Mouse (Mus musculus): ENCODE measurements at regions not wholly inside any gene's neighbourhood (a gene's known extent, or its start where the extent isn't known, plus 50 kb on each side); places are given as distances from the start of the nearest gene placed in this dataset.

- no peak for TF ChIP-seq CTCF (conservative IDR thresholded peaks at IDR 0.05)
- Histone ChIP-seq H3K4me3 (no peak overlapping the region), H3K27ac (no peak overlapping the region)
- DNase-seq (ENCODE audit: low spot score in 2 of 2): no peak
These were observed 233.7 kb upstream of the Ldb2 start for GRCm38 (mm10) chr5:45033146-45033545.

- H3K27ac ChIP-seq: no peak overlapping the region
- no peak overlapping the region for H3K4me3 ChIP-seq
- no peak for TF ChIP-seq CTCF (conservative IDR thresholded peaks at IDR 0.05)
- DNase-seq (ENCODE audit: low spot score in 2 of 2): no peak
These were observed 228.4 kb upstream of the Ldb2 start for GRCm38 (mm10) chr5:45027876-45028275.

GRCm38 (mm10) chr5:45025383-45025782 lies 225.9 kb upstream of the Ldb2 start:
- DNase-seq (ENCODE audit: low spot score in 2 of 2): no peak

GRCm38 (mm10) chr5:45007930-45008329 lies 208.4 kb upstream of the Ldb2 start:
- Histone ChIP-seq H3K27ac (no peak overlapping the region), H3K4me3 (no peak overlapping the region)
- DNase-seq (ENCODE audit: low spot score in 2 of 2): no peak
- no peak for TF ChIP-seq CTCF (conservative IDR thresholded peaks at IDR 0.05)

More at GRCm38 (mm10) chr5:45025383-45025782, 225.9 kb upstream of the Ldb2 start:
- Histone ChIP-seq H3K27ac (no peak overlapping the region), H3K4me3 (no peak overlapping the region)
- TF ChIP-seq CTCF (conservative IDR thresholded peaks at IDR 0.05): no peak

- TF ChIP-seq CTCF (conservative IDR thresholded peaks at IDR 0.05): no peak
- no peak overlapping the region for H3K27ac ChIP-seq
- no peak for DNase-seq (ENCODE audit: low spot score in 2 of 2)
- no peak overlapping the region for H3K4me3 ChIP-seq
These were observed 201.5 kb upstream of the Ldb2 start for GRCm38 (mm10) chr5:45000996-45001395.

GRCm38 (mm10) chr5:44999032-44999431 lies 199.6 kb upstream of the Ldb2 start:
- H3K4me3 ChIP-seq: no peak overlapping the region
- no peak overlapping the region for H3K27ac ChIP-seq
- no peak for TF ChIP-seq CTCF (conservative IDR thresholded peaks at IDR 0.05)
- no peak for DNase-seq (ENCODE audit: low spot score in 2 of 2)

GRCm38 (mm10) chr5:44975456-44976195 lies 176.1 kb upstream of the Ldb2 start:
- no peak for TF ChIP-seq CTCF (conservative IDR thresholded peaks at IDR 0.05)
- DNase-seq (ENCODE audit: low spot score in 2 of 2): peak; percentile 10 to 56
- H3K4me3 ChIP-seq: no peak overlapping the region
- peak overlapping the region; percentile 72; the same call in 1 of the 2 replicates for H3K27ac ChIP-seq

- no peak overlapping the region for H3K27ac ChIP-seq
- no peak for TF ChIP-seq CTCF (conservative IDR thresholded peaks at IDR 0.05)
- H3K4me3 ChIP-seq: no peak overlapping the region
- no peak for DNase-seq (ENCODE audit: low spot score in 2 of 2)
These were observed 143.8 kb upstream of the Ldb2 start for GRCm38 (mm10) chr5:44943023-44943921.

- DNase-seq (ENCODE audit: low spot score in 2 of 2): no peak
- no peak overlapping the region for H3K4me3 ChIP-seq
- H3K27ac ChIP-seq: no peak overlapping the region
- TF ChIP-seq CTCF (conservative IDR thresholded peaks at IDR 0.05): no peak
These were observed 143.1 kb upstream of the Ldb2 start for GRCm38 (mm10) chr5:44942575-44942974.

- no peak for TF ChIP-seq CTCF (conservative IDR thresholded peaks at IDR 0.05)
- Histone ChIP-seq H3K27ac (no peak overlapping the region), H3K4me3 (no peak overlapping the region)
- DNase-seq (ENCODE audit: low spot score in 2 of 2): no peak
These were observed 126.0 kb upstream of the Ldb2 start for GRCm38 (mm10) chr5:44925476-44925875.

GRCm38 (mm10) chr5:44922129-44922775 lies 122.8 kb upstream of the Ldb2 start:
- no peak for DNase-seq (ENCODE audit: low spot score in 2 of 2)

GRCm38 (mm10) chr5:44917816-44918213 lies 118.3 kb upstream of the Ldb2 start:
- no peak for DNase-seq (ENCODE audit: low spot score in 2 of 2)

More at GRCm38 (mm10) chr5:44922129-44922775, 122.8 kb upstream of the Ldb2 start:
- no peak overlapping the region for H3K4me3 ChIP-seq
- H3K27ac ChIP-seq: no peak overlapping the region
- TF ChIP-seq CTCF (conservative IDR thresholded peaks at IDR 0.05): no peak

More at GRCm38 (mm10) chr5:44917816-44918213, 118.3 kb upstream of the Ldb2 start:
- Histone ChIP-seq H3K4me3 (no peak overlapping the region), H3K27ac (peak overlapping the region; percentile 59; the same call in 1 of the 2 replicates)
- TF ChIP-seq CTCF (conservative IDR thresholded peaks at IDR 0.05): no peak
